Mouse (Mus musculus): ENCODE data around the gene Nrcam. TPM values are rescaled to one million over a fixed set of nuclear protein-coding genes. Genes with fewer than 3 reads are reported as not detected.

Nrcam gene
- polyA plus RNA-seq, 1 experiment: 0.71 TPM

- no peaks in the 10 kb centered on the region for H3K36me3 ChIP-seq (ENCODE audit: control insufficient read depth, insufficient read depth)
These were observed 219.2 kb downstream of the Nrcam start for GRCm38 (mm10) chr12:44547721-44548369.

GRCm38 (mm10) chr12:44548465-44548864, 219.8 kb downstream of the Nrcam start:
- Histone ChIP-seq H3K4me3 (no peak overlapping the region), H3ac (ENCODE audit: control insufficient read depth, insufficient read length) (no peak overlapping the region), H3K4me2 (ENCODE audit: low read depth) (no peak overlapping the region), H3K36me3 (ENCODE audit: control insufficient read depth, insufficient read depth) (no peaks in the 10 kb centered on the region), H3K27me3 (ENCODE audit: control insufficient read depth, insufficient read depth, insufficient read length) (no peaks in the 10 kb centered on the region), H3K79me2 (ENCODE audit: control insufficient read depth, insufficient read depth) (no peaks in the 10 kb centered on the region)
- no peak for TF ChIP-seq E2F4 (IDR thresholded peaks at IDR 0.05; ENCODE audit: insufficient read depth)
- TF ChIP-seq MYOD1 (IDR thresholded peaks at IDR 0.05; ENCODE audit: control insufficient read depth in 1 of 3, insufficient read length in 2 of 3, low read depth in 2 of 3): no peak
- TF ChIP-seq SRF (IDR thresholded peaks at IDR 0.05; ENCODE audit: control insufficient read depth, insufficient read length, low read depth): no peak
- no peak for TF ChIP-seq TCF3 (IDR thresholded peaks at IDR 0.05; ENCODE audit: insufficient read length, low read depth)
- TF ChIP-seq USF1 (IDR thresholded peaks at IDR 0.05; ENCODE audit: low read depth): no peak
- no peak for TF ChIP-seq MYOG (IDR thresholded peaks at IDR 0.05; ENCODE audit: control insufficient read depth in 1 of 3, insufficient read depth in 1 of 3, insufficient read length in 2 of 3, low read depth in 2 of 3)
- no peak for TF ChIP-seq TCF12 (IDR thresholded peaks at IDR 0.05; ENCODE audit: insufficient read depth, poor library complexity, severe bottlenecking)
- TF ChIP-seq CEBPB (IDR thresholded peaks at IDR 0.05; ENCODE audit: insufficient read depth, poor library complexity, severe bottlenecking): no peak
- TF ChIP-seq REST (IDR thresholded peaks at IDR 0.05; ENCODE audit: insufficient read depth, insufficient read length): no peak
- TF ChIP-seq POLR2A (IDR thresholded peaks at IDR 0.05; ENCODE audit: insufficient read length, low read depth): no peak

More at GRCm38 (mm10) chr12:44547721-44548369, 219.2 kb downstream of the Nrcam start:
- Histone ChIP-seq H3K4me3 (no peak overlapping the region), H3K27me3 (ENCODE audit: control insufficient read depth, insufficient read depth, insufficient read length) (no peaks in the 10 kb centered on the region), H3K79me2 (ENCODE audit: control insufficient read depth, insufficient read depth) (no peaks in the 10 kb centered on the region), H3ac (ENCODE audit: control insufficient read depth, insufficient read length) (no peak overlapping the region), H3K4me2 (ENCODE audit: low read depth) (no peak overlapping the region)
- TF ChIP-seq CEBPB (IDR thresholded peaks at IDR 0.05; ENCODE audit: insufficient read depth, poor library complexity, severe bottlenecking) (no peak), MYOD1 (IDR thresholded peaks at IDR 0.05; ENCODE audit: control insufficient read depth in 1 of 3, insufficient read length in 2 of 3, low read depth in 2 of 3) (no peak), MYOG (IDR thresholded peaks at IDR 0.05; ENCODE audit: control insufficient read depth in 1 of 3, insufficient read depth in 1 of 3, insufficient read length in 2 of 3, low read depth in 2 of 3) (no peak), TCF12 (IDR thresholded peaks at IDR 0.05; ENCODE audit: insufficient read depth, poor library complexity, severe bottlenecking) (no peak), MAX (IDR thresholded peaks at IDR 0.05; ENCODE audit: low read depth) (no peak), POLR2A (IDR thresholded peaks at IDR 0.05; ENCODE audit: insufficient read length, low read depth) (no peak), E2F4 (IDR thresholded peaks at IDR 0.05; ENCODE audit: insufficient read depth) (no peak), REST (IDR thresholded peaks at IDR 0.05; ENCODE audit: insufficient read depth, insufficient read length) (no peak), POLR2AphosphoS2 (IDR thresholded peaks at IDR 0.05; ENCODE audit: insufficient read length, low read depth) (no peak), USF1 (IDR thresholded peaks at IDR 0.05; ENCODE audit: low read depth) (no peak), SRF (IDR thresholded peaks at IDR 0.05; ENCODE audit: control insufficient read depth, insufficient read length, low read depth) (no peak), TCF3 (IDR thresholded peaks at IDR 0.05; ENCODE audit: insufficient read length, low read depth) (no peak)

- H3K27me3 ChIP-seq (ENCODE audit: control insufficient read depth, insufficient read depth, insufficient read length): no peaks in the 10 kb centered on the region
- no peak overlapping the region for H3K4me2 ChIP-seq (ENCODE audit: low read depth)
- H3K36me3 ChIP-seq (ENCODE audit: control insufficient read depth, insufficient read depth): no peaks in the 10 kb centered on the region
- no peaks in the 10 kb centered on the region for H3K79me2 ChIP-seq (ENCODE audit: control insufficient read depth, insufficient read depth)
- H3ac ChIP-seq (ENCODE audit: control insufficient read depth, insufficient read length): no peak overlapping the region
- H3K4me3 ChIP-seq: no peak overlapping the region
- TF ChIP-seq SRF (IDR thresholded peaks at IDR 0.05; ENCODE audit: control insufficient read depth, insufficient read length, low read depth) (no peak), REST (IDR thresholded peaks at IDR 0.05; ENCODE audit: insufficient read depth, insufficient read length) (no peak), CEBPB (IDR thresholded peaks at IDR 0.05; ENCODE audit: insufficient read depth, poor library complexity, severe bottlenecking) (no peak), USF1 (IDR thresholded peaks at IDR 0.05; ENCODE audit: low read depth) (no peak), MYOD1 (IDR thresholded peaks at IDR 0.05; ENCODE audit: control insufficient read depth in 1 of 3, insufficient read length in 2 of 3, low read depth in 2 of 3) (no peak), POLR2AphosphoS2 (IDR thresholded peaks at IDR 0.05; ENCODE audit: insufficient read length, low read depth) (no peak), POLR2A (IDR thresholded peaks at IDR 0.05; ENCODE audit: insufficient read length, low read depth) (no peak), TCF12 (IDR thresholded peaks at IDR 0.05; ENCODE audit: insufficient read depth, poor library complexity, severe bottlenecking) (no peak), E2F4 (IDR thresholded peaks at IDR 0.05; ENCODE audit: insufficient read depth) (no peak), MYOG (IDR thresholded peaks at IDR 0.05; ENCODE audit: control insufficient read depth in 1 of 3, insufficient read depth in 1 of 3, insufficient read length in 2 of 3, low read depth in 2 of 3) (no peak), MAX (IDR thresholded peaks at IDR 0.05; ENCODE audit: low read depth) (no peak), TCF3 (IDR thresholded peaks at IDR 0.05; ENCODE audit: insufficient read length, low read depth) (no peak)
These were observed 222.9 kb downstream of the Nrcam start for GRCm38 (mm10) chr12:44551614-44552013.

GRCm38 (mm10) chr12:44554051-44554450, 225.4 kb downstream of the Nrcam start:
- no peak overlapping the region for H3ac ChIP-seq (ENCODE audit: control insufficient read depth, insufficient read length)
- H3K27me3 ChIP-seq (ENCODE audit: control insufficient read depth, insufficient read depth, insufficient read length): no peaks in the 10 kb centered on the region
- H3K4me2 ChIP-seq (ENCODE audit: low read depth): no peak overlapping the region
- TF ChIP-seq POLR2AphosphoS2 (IDR thresholded peaks at IDR 0.05; ENCODE audit: insufficient read length, low read depth) (no peak), USF1 (IDR thresholded peaks at IDR 0.05; ENCODE audit: low read depth) (no peak), POLR2A (IDR thresholded peaks at IDR 0.05; ENCODE audit: insufficient read length, low read depth) (no peak), E2F4 (IDR thresholded peaks at IDR 0.05; ENCODE audit: insufficient read depth) (no peak), TCF3 (IDR thresholded peaks at IDR 0.05; ENCODE audit: insufficient read length, low read depth) (no peak), REST (IDR thresholded peaks at IDR 0.05; ENCODE audit: insufficient read depth, insufficient read length) (no peak), SRF (IDR thresholded peaks at IDR 0.05; ENCODE audit: control insufficient read depth, insufficient read length, low read depth) (no peak), MYOG (IDR thresholded peaks at IDR 0.05; ENCODE audit: control insufficient read depth in 1 of 3, insufficient read depth in 1 of 3, insufficient read length in 2 of 3, low read depth in 2 of 3) (no peak), CEBPB (IDR thresholded peaks at IDR 0.05; ENCODE audit: insufficient read depth, poor library complexity, severe bottlenecking) (no peak), MYOD1 (IDR thresholded peaks at IDR 0.05; ENCODE audit: control insufficient read depth in 1 of 3, insufficient read length in 2 of 3, low read depth in 2 of 3) (no peak), MAX (IDR thresholded peaks at IDR 0.05; ENCODE audit: low read depth) (no peak)
- H3K4me3 ChIP-seq: no peak overlapping the region
- no peaks in the 10 kb centered on the region for H3K36me3 ChIP-seq (ENCODE audit: control insufficient read depth, insufficient read depth)
- H3K79me2 ChIP-seq (ENCODE audit: control insufficient read depth, insufficient read depth): no peaks in the 10 kb centered on the region
